Mouse (Mus musculus) activated CD4-positive, CD25-positive, alpha-beta regulatory T cell, adult 4 months (primary cell): Measurements from ENCODE around the gene Aldh8a1. TPM values are rescaled to one million over a fixed set of nuclear protein-coding genes. Genes with fewer than 3 reads are reported as not detected.

Experiments
- ATAC-seq: one replicate; pipeline ENCODE4 v1.8.0; 2017
- polyA plus RNA-seq, 2 experiments: library from polyadenylated mRNA; unstranded; fragments of 100-300 nt; shearing (Covaris generic); gene quantifications; one replicate each; pipeline ENCODE4 v1.2.1; 2017

Gene Aldh8a1
- under 1 TPM in 1 of 2 experiments, not detected in 1; 0.29 TPM for polyA plus RNA-seq

GRCm38 (mm10) chr10:21376682-21377473, at the start of gene Aldh8a1:
TSS of gene Aldh8a1 (plus strand) at chr10:21377291.
- ATAC-seq, result no peak

- peak; percentile 79 for ATAC-seq
These were observed 49.4 kb upstream of the Aldh8a1 start for GRCm38 (mm10) chr10:21327605-21328135.

- no peak for ATAC-seq
These were observed 42.6 kb upstream of the Aldh8a1 start for GRCm38 (mm10) chr10:21334349-21335105.

GRCm38 (mm10) chr10:21335534-21335933, 41.6 kb upstream of the Aldh8a1 start:
- ATAC-seq, result peak; percentile 64

- peak; percentile 16 for ATAC-seq
These were observed 39.9 kb upstream of the Aldh8a1 start for GRCm38 (mm10) chr10:21337191-21337590.

GRCm38 (mm10) chr10:21341706-21342105, 35.4 kb upstream of the Aldh8a1 start:
- ATAC-seq, result no peak

GRCm38 (mm10) chr10:21342331-21343005, 34.6 kb upstream of the Aldh8a1 start:
- ATAC-seq, result no peak

GRCm38 (mm10) chr10:21347332-21347731, 29.8 kb upstream of the Aldh8a1 start:
- no peak for ATAC-seq

GRCm38 (mm10) chr10:21349449-21349848, 27.6 kb upstream of the Aldh8a1 start:
- ATAC-seq, result no peak

GRCm38 (mm10) chr10:21349946-21350345, 27.1 kb upstream of the Aldh8a1 start:
- no peak for ATAC-seq

GRCm38 (mm10) chr10:21350531-21351515, 26.3 kb upstream of the Aldh8a1 start:
- no peak for ATAC-seq

- no peak for ATAC-seq
These were observed 25.3 kb upstream of the Aldh8a1 start for GRCm38 (mm10) chr10:21351766-21352165.

- no peak for ATAC-seq
These were observed 23.2 kb upstream of the Aldh8a1 start for GRCm38 (mm10) chr10:21353890-21354289.

- no peak for ATAC-seq
These were observed 22.6 kb upstream of the Aldh8a1 start for GRCm38 (mm10) chr10:21354506-21354905.

GRCm38 (mm10) chr10:21357986-21358385, 19.1 kb upstream of the Aldh8a1 start:
- peak; percentile 77 for ATAC-seq

- ATAC-seq, result no peak
These were observed 18.0 kb upstream of the Aldh8a1 start for GRCm38 (mm10) chr10:21359086-21359485.

- ATAC-seq, result no peak
These were observed 15.2 kb upstream of the Aldh8a1 start for GRCm38 (mm10) chr10:21361871-21362270.

- no peak for ATAC-seq
These were observed 13.8 kb upstream of the Aldh8a1 start for GRCm38 (mm10) chr10:21363297-21363696.

- ATAC-seq, result no peak
These were observed 12.1 kb upstream of the Aldh8a1 start for GRCm38 (mm10) chr10:21364946-21365345.

- ATAC-seq, result peak; percentile 58
These were observed 11.2 kb upstream of the Aldh8a1 start for GRCm38 (mm10) chr10:21365897-21366296.

- ATAC-seq, result peak; percentile 25
These were observed 10.6 kb upstream of the Aldh8a1 start for GRCm38 (mm10) chr10:21366471-21366870.

GRCm38 (mm10) chr10:21367481-21367880, 9.6 kb upstream of the Aldh8a1 start:
- ATAC-seq, result no peak
